Mouse (Mus musculus): Measurements from ENCODE around the gene Shroom3. TPM values are rescaled to one million over a fixed set of nuclear protein-coding genes. Genes with fewer than 3 reads are reported as not detected.

Gene Shroom3
- polyA plus RNA-seq, 1 experiment from 2014 or later: 11.3 TPM

GRCm38 (mm10) chr5:92877104-92877503 lies 193.9 kb downstream of the Shroom3 start:
- Histone ChIP-seq H3K36me3 (no peaks in the 10 kb centered on the region), H3K9ac (no peak overlapping the region), H3K27ac (no peak overlapping the region), H3K4me2 (no peak overlapping the region), H3K4me1 (replicated peaks) (peaks cover 9% of the 10 kb centered on the region; the same call in 1 of the 2 replicates), H3K27me3 (no peaks in the 10 kb centered on the region), H3K4me3 (no peak overlapping the region), H3K9me3 (replicated peaks) (no peaks in the 10 kb centered on the region)
- ATAC-seq (replicated peaks; ENCODE audit: insufficient number of reproducible peaks, insufficient read depth, low FRiP score, low read depth): no peak
- 74% methylated on average over 3 of the region's 3 CpGs for WGBS

- Histone ChIP-seq H3K9ac (no peak overlapping the region), H3K4me2 (no peak overlapping the region), H3K4me3 (no peak overlapping the region), H3K27me3 (no peaks in the 10 kb centered on the region), H3K36me3 (no peaks in the 10 kb centered on the region), H3K9me3 (replicated peaks) (no peaks in the 10 kb centered on the region), H3K4me1 (replicated peaks) (peaks cover 9% of the 10 kb centered on the region; the same call in 1 of the 2 replicates), H3K27ac (no peak overlapping the region)
- 78% methylated on average over 2 of the region's 2 CpGs for WGBS
- ATAC-seq (replicated peaks; ENCODE audit: insufficient number of reproducible peaks, insufficient read depth, low FRiP score, low read depth): no peak
Measured at GRCm38 (mm10) chr5:92880393-92880792, 197.2 kb downstream of the Shroom3 start.

GRCm38 (mm10) chr5:92880893-92881292 lies 197.7 kb downstream of the Shroom3 start:
- H3K9ac ChIP-seq: no peak overlapping the region
- H3K27me3 ChIP-seq: no peaks in the 10 kb centered on the region
- no peak overlapping the region for H3K27ac ChIP-seq
- no peak for ATAC-seq (replicated peaks; ENCODE audit: insufficient number of reproducible peaks, insufficient read depth, low FRiP score, low read depth)
- H3K36me3 ChIP-seq: no peaks in the 10 kb centered on the region
- WGBS: 33% methylated on average over 4 of the region's 4 CpGs
- H3K4me2 ChIP-seq: no peak overlapping the region
- H3K4me3 ChIP-seq: no peak overlapping the region
- H3K9me3 ChIP-seq (replicated peaks): no peaks in the 10 kb centered on the region
- peaks cover 12% of the 10 kb centered on the region for H3K4me1 ChIP-seq (replicated peaks)

GRCm38 (mm10) chr5:92886141-92886540 lies 202.9 kb downstream of the Shroom3 start:
- no peaks in the 10 kb centered on the region for H3K36me3 ChIP-seq
- no peaks in the 10 kb centered on the region for H3K27me3 ChIP-seq
- WGBS: 15% methylated on average over 4 of the region's 4 CpGs
- no peaks in the 10 kb centered on the region for H3K9me3 ChIP-seq (replicated peaks)
- H3K9ac ChIP-seq: no peak overlapping the region
- H3K27ac ChIP-seq: peak overlapping the region; percentile 71
- no peak overlapping the region for H3K4me2 ChIP-seq
- peak; percentile 23; the same call in 1 of the 2 replicates for ATAC-seq (replicated peaks; ENCODE audit: insufficient number of reproducible peaks, insufficient read depth, low FRiP score, low read depth)
- H3K4me1 ChIP-seq (replicated peaks): peaks cover 51% of the 10 kb centered on the region
- H3K4me3 ChIP-seq: no peak overlapping the region

GRCm38 (mm10) chr5:92887501-92887900 lies 204.3 kb downstream of the Shroom3 start:
- Histone ChIP-seq H3K27me3 (no peaks in the 10 kb centered on the region), H3K4me1 (replicated peaks) (peaks cover 58% of the 10 kb centered on the region), H3K4me3 (no peak overlapping the region), H3K9ac (no peak overlapping the region), H3K27ac (peak overlapping the region; percentile 85), H3K9me3 (replicated peaks) (no peaks in the 10 kb centered on the region), H3K4me2 (no peak overlapping the region), H3K36me3 (no peaks in the 10 kb centered on the region)
- ATAC-seq (replicated peaks; ENCODE audit: insufficient number of reproducible peaks, insufficient read depth, low FRiP score, low read depth): no peak
- 24% methylated on average over 3 of the region's 3 CpGs for WGBS

DNA sequence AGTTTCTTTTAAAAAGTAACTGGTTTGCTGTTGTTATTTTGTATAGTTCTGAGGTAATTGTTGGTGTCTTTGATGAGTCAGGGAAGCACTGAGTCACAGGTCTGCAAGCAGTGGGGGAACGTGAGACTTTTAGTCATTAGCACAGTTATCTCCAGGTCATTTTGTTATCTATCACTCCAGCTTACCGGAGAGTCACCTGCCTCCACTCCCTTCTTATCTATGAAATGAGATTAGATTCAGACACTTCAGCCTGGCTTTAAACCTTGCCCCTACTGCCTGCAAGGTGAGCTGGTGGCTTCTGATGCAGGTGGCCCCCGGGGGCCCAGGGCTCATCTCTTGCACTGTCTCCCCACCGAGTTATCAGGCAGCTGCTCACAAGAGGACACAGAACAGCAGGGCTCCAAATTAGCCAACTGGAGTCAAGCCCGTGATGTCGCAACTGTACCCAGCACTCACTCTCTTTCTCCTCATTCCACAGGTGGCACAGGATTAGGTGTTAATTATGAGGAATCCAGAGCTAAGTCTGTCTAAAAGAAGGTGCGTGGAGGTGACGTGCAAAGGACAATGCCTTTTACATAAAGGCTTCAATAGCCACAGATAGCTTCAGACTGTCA lies 205.5 kb downstream of the Shroom3 start:
- WGBS: 34% methylated on average over 8 of the region's 8 CpGs
- no peaks in the 10 kb centered on the region for H3K27me3 ChIP-seq
- H3K4me1 ChIP-seq (replicated peaks): peaks cover 67% of the 10 kb centered on the region
- H3K4me2 ChIP-seq: no peak overlapping the region
- H3K27ac ChIP-seq: peak overlapping the region; percentile 85
- H3K9me3 ChIP-seq (replicated peaks): no peaks in the 10 kb centered on the region
- H3K4me3 ChIP-seq: no peak overlapping the region
- H3K36me3 ChIP-seq: no peaks in the 10 kb centered on the region
- no peak overlapping the region for H3K9ac ChIP-seq
- no peak for ATAC-seq (replicated peaks; ENCODE audit: insufficient number of reproducible peaks, insufficient read depth, low FRiP score, low read depth)

DNA sequence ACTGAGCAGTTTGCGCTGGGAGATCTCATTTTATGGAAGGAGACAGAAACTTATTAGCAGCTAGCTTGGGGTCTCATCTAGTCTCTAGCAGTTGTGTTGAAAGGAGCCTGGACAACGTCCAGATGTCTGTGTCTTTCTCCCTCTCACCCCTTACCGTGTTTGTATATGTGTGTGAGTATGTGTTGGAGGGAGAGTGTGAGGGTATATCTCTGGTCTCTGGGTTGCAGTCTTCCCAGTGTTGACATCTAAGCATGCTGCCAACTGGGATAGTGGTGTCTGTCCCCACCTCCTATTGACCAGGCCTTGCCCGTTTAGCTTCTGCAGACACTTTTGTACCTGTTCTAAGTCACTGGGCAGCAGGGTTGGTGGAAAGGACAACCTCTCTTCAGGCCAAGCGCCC lies 207.7 kb downstream of the Shroom3 start:
- 20% methylated on average over 5 of the region's 5 CpGs for WGBS
- Histone ChIP-seq H3K27ac (peak overlapping the region; percentile 77), H3K4me2 (no peak overlapping the region), H3K36me3 (no peaks in the 10 kb centered on the region), H3K4me1 (replicated peaks) (peaks cover 66% of the 10 kb centered on the region), H3K9me3 (replicated peaks) (no peaks in the 10 kb centered on the region), H3K4me3 (no peak overlapping the region), H3K9ac (no peak overlapping the region), H3K27me3 (no peaks in the 10 kb centered on the region)
- peak; percentile 85 for ATAC-seq (replicated peaks; ENCODE audit: insufficient number of reproducible peaks, insufficient read depth, low FRiP score, low read depth)

- Histone ChIP-seq H3K36me3 (no peaks in the 10 kb centered on the region), H3K9ac (no peak overlapping the region), H3K9me3 (replicated peaks) (no peaks in the 10 kb centered on the region), H3K27me3 (no peaks in the 10 kb centered on the region), H3K4me3 (no peak overlapping the region), H3K4me1 (replicated peaks) (peaks cover 57% of the 10 kb centered on the region), H3K4me2 (no peak overlapping the region), H3K27ac (no peak overlapping the region)
- 39% methylated on average over 4 of the region's 4 CpGs for WGBS
- ATAC-seq (replicated peaks; ENCODE audit: insufficient number of reproducible peaks, insufficient read depth, low FRiP score, low read depth): no peak
Measured at GRCm38 (mm10) chr5:92893284-92893683, 210.0 kb downstream of the Shroom3 start.

DNA sequence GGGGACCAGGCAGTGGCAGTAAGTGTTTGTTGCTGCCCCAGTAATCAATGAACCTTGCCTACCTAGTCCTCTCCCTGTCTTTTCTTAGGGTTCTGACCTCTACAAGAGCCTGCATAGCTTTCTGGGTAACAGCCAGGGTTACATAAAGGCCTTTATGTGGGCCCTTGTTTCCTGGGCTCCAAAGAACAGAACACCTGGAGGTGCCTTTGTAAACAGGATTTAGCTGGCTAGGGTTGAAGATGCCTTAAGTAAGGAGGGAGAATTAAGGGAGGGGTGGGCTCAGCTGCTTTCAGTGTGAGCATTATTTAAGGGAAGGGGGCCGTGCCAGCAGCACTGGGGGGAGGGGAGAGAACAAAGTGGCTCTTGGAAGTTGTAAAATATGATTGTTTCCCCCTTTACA lies 210.5 kb downstream of the Shroom3 start:
- Histone ChIP-seq H3K9me3 (replicated peaks) (no peaks in the 10 kb centered on the region), H3K4me2 (no peak overlapping the region), H3K27me3 (no peaks in the 10 kb centered on the region), H3K4me3 (no peak overlapping the region), H3K4me1 (replicated peaks) (peaks cover 52% of the 10 kb centered on the region), H3K27ac (no peak overlapping the region), H3K9ac (no peak overlapping the region), H3K36me3 (no peaks in the 10 kb centered on the region)
- WGBS: 12% methylated on average over 1 of the region's 1 CpGs
- no peak for ATAC-seq (replicated peaks; ENCODE audit: insufficient number of reproducible peaks, insufficient read depth, low FRiP score, low read depth)

GRCm38 (mm10) chr5:92895877-92896276 lies 212.6 kb downstream of the Shroom3 start:
- 86% methylated on average over 8 of the region's 8 CpGs for WGBS
- H3K27ac ChIP-seq: no peak overlapping the region
- no peak overlapping the region for H3K4me2 ChIP-seq
- no peak overlapping the region for H3K9ac ChIP-seq
- peaks cover 45% of the 10 kb centered on the region for H3K4me1 ChIP-seq (replicated peaks)
- no peak for ATAC-seq (replicated peaks; ENCODE audit: insufficient number of reproducible peaks, insufficient read depth, low FRiP score, low read depth)
- no peaks in the 10 kb centered on the region for H3K27me3 ChIP-seq
- no peak overlapping the region for H3K4me3 ChIP-seq
- no peaks in the 10 kb centered on the region for H3K36me3 ChIP-seq
- no peaks in the 10 kb centered on the region for H3K9me3 ChIP-seq (replicated peaks)

GRCm38 (mm10) chr5:92896725-92897280 lies 213.6 kb downstream of the Shroom3 start:
- peaks cover 43% of the 10 kb centered on the region for H3K4me1 ChIP-seq (replicated peaks)
- peak overlapping the region; percentile 95 for H3K27ac ChIP-seq
- no peak overlapping the region for H3K4me3 ChIP-seq
- H3K27me3 ChIP-seq: no peaks in the 10 kb centered on the region
- H3K9me3 ChIP-seq (replicated peaks): no peaks in the 10 kb centered on the region
- no peak overlapping the region for H3K9ac ChIP-seq
- whole genome bisulfite sequencing: 76% methylated on average over 1 of the region's 1 CpGs
- ATAC-seq (replicated peaks; ENCODE audit: insufficient number of reproducible peaks, insufficient read depth, low FRiP score, low read depth): no peak
- H3K36me3 ChIP-seq: no peaks in the 10 kb centered on the region
- H3K4me2 ChIP-seq: peak overlapping the region; percentile 81; the same call in 1 of the 2 replicates
